Mouse (Mus musculus): ENCODE measurements around the gene Tor2a. TPM values are rescaled to one million over a fixed set of nuclear protein-coding genes. Genes with fewer than 3 reads are reported as not detected.

Gene Tor2a
- total RNA-seq, 2 experiments from 2014 or later = 30.2 to 32.1 TPM

DNA sequence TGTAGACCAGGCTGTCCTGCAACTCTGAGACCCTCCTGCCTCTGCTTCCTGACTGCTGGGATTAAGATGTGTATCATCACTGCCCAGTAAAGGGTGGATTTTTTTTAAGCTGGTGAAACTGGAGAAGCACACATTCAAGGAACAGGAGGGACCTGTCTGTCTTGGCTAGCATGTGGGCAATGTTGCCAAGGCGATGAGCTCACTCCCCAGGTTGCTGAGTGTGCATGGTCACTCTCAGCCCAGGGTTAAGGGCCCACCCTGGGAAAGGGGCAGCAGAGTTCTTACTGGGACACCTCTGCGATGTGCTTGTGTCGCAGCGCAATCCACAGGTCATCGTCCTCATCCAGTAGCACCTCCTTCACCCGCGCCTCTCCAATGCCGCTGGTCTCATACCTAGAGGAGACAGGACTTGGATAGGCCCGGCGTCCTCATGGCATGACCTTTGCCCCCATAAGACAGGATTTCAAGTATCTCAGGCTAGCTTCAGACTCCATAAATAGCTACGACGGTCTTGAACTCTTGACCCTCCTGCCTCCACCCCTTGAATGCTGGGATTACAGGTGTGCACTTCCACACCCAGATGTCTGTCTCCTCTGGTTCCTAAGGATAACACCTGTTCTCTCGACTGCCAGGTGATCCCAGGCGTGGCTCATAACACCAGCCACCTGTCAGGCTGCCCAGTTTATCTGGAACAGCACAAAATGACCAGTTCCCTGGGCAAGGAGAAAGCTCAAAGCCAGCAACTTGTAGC lies 52.0 kb downstream of the Tor2a start:
- no peak for DNase-seq (ENCODE audit: low spot score in 2 of 2)

Small RNA genes within 50 kb of the gene (microRNA-seq; reads per million reads assigned to microRNA genes)
- 0 to 0.25 reads per million in 2 experiments for gene Mir2861
- gene Mir3960 = 0 to 0.20 reads per million in 2 experiments

Other genes starting within 250 kb of the Tor2a start
- gene Fam102a, start 221.9 kb upstream of the Tor2a start, total RNA-seq (2021) = 10 to 100 TPM; 76.0 to 77.2 TPM
- gene Dpm2, start 186.4 kb upstream of the Tor2a start, total RNA-seq (2021) = 10 to 100 TPM; 78.9 to 81.8 TPM
- 1 to 10 TPM; 3.3 to 3.5 TPM for gene Pip5kl1, start 182.4 kb upstream of the Tor2a start, total RNA-seq (2021)
- under 1 TPM; 0.20 to 0.43 TPM for gene 9430097D07Rik, start 181.6 kb upstream of the Tor2a start, total RNA-seq (2021)
- gene St6galnac4, start 170.1 kb upstream of the Tor2a start, total RNA-seq (2021) = 10 to 100 TPM; 40.4 to 44.8 TPM
- 100 to 1,000 TPM; 134 to 142 TPM for gene St6galnac6, start 157.5 kb upstream of the Tor2a start, total RNA-seq (2021)
- 100 to 1,000 TPM; 128 to 131 TPM for gene Ak1, start 135.5 kb upstream of the Tor2a start, total RNA-seq (2021)
- gene Eng, start 110.6 kb upstream of the Tor2a start, total RNA-seq (2021) = 10 to 100 TPM; 14.9 to 16.7 TPM
- 1 to 10 TPM; 8.5 to 9.9 TPM for gene Fpgs, start 53.1 kb upstream of the Tor2a start, total RNA-seq (2021)
- 100 to 1,000 TPM; 119 to 123 TPM for gene Cdk9, start 44.2 kb upstream of the Tor2a start, total RNA-seq (2021)
- 10 to 100 TPM; 16.6 to 19.4 TPM for gene Sh2d3c, start 36.2 kb upstream of the Tor2a start, total RNA-seq (2021)
- 1 to 10 TPM; 1.5 to 1.8 TPM for gene 6330409D20Rik, start 16.2 kb upstream of the Tor2a start, total RNA-seq (2021)
- 1 to 10 TPM in 1 of 2 experiments, under 1 TPM in 1; 0.94 to 1.2 TPM for gene Ttc16, start 18.4 kb downstream of the Tor2a start, total RNA-seq (2021)
- gene Ptrh1, start 18.6 kb downstream of the Tor2a start, total RNA-seq (2021) = 1 to 10 TPM; 6.0 to 7.5 TPM
- gene Cfap157, start 27.2 kb downstream of the Tor2a start, total RNA-seq (2021) = 1 to 10 TPM; 1.5 to 1.7 TPM
- gene Stxbp1, start 90.0 kb downstream of the Tor2a start, total RNA-seq (2021) = 100 to 1,000 TPM; 613 to 617 TPM
- gene Fam129b, start 118.9 kb downstream of the Tor2a start, total RNA-seq (2021) = 10 to 100 TPM; 18.0 to 21.1 TPM
- gene Rpl12, start 204.3 kb downstream of the Tor2a start, total RNA-seq (2021) = 100 to 1,000 TPM in 1 of 2 experiments, 10 to 100 TPM in 1; 97.3 to 116 TPM
- 10 to 100 TPM; 30.3 to 38.7 TPM for gene Lrsam1, start 204.4 kb downstream of the Tor2a start, total RNA-seq (2021)
- 10 to 100 TPM; 20.5 to 20.7 TPM for gene Slc2a8, start 224.8 kb downstream of the Tor2a start, total RNA-seq (2021)

Measured in layer of hippocampus, adult 18-20 months (tissue).